Mouse (Mus musculus): ENCODE results near the gene Nek7. TPM values are rescaled to one million over a fixed set of nuclear protein-coding genes. Genes with fewer than 3 reads are reported as not detected.

The Nek7 gene
- polyA plus RNA-seq, 1 experiment from 2014 or later, result 40.3 TPM

DNA sequence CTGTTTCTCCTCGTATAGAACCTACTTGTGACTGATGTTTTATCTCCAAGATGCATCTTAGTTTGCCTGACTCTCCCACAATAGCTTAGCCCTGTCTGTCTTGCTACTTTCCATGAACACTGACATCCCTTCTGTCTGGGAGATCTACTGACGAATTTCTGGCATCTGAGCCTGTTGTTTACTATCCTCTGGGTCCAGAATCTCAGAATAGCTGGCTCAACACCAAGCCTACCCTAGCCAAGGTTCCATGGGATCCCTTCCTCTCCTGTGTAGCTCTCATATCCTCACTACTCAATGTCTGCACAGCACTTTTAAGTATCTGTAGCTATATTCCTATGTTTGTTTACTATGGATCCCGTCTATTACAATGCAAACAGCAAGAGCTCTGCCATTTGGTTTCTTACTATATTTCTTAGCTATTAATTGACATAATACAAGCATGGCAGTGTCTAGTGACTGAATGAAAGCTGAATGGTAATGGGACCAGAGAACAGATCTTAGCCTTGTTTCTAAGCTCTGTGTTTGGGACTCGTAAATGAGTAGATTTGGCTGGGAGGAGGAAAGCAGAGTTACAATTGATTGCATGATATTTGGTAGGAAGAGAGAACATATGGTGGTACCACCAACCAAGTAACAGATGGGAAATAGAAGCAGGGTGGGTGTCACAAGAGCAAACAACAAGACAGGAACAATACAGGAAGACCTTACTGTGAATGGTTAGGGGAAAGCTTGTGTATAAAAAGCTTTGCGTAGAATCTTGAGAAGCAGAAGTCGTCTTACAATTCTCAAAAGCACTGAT, 51.3 kb downstream of the Nek7 start:
- H3K4me3 ChIP-seq (replicated peaks), result no peak overlapping the region
- no peaks in the 10 kb centered on the region for H3K4me1 ChIP-seq
- no peak overlapping the region for H3K4me2 ChIP-seq (replicated peaks)
- no peaks in the 10 kb centered on the region for H3K27me3 ChIP-seq
- H3K27ac ChIP-seq (replicated peaks), result no peak overlapping the region
- no peaks in the 10 kb centered on the region for H3K9me3 ChIP-seq (replicated peaks)
- no peaks in the 10 kb centered on the region for H3K36me3 ChIP-seq
- ATAC-seq (ENCODE audit: insufficient number of reproducible peaks, low FRiP score, low TSS enrichment, low read depth), result no peak
- 82% methylated on average over 6 of the region's 6 CpGs for WGBS
- H3K9ac ChIP-seq, result no peak overlapping the region

DNA sequence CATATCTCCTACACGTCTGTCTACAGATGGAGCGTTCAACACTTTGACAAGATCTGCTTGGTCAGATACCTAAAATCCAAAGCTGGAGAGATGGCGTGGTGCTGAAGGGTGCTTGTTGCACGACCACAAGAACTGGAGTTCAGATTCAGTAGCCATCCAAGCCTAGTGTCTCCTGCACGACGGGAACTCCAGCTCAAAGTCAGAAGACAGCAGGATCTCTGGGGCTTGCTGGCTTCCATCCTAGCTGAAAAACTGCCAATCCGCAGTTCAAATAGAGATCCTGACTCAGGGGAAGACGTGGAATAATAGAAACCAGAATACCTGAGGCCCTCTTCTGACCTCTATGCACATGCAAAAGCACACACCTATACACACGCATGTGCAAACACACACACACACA, 52.0 kb downstream of the Nek7 start:
- Histone ChIP-seq H3K4me3 (replicated peaks) (no peak overlapping the region), H3K9me3 (replicated peaks) (no peaks in the 10 kb centered on the region), H3K4me2 (replicated peaks) (no peak overlapping the region), H3K4me1 (no peaks in the 10 kb centered on the region), H3K36me3 (no peaks in the 10 kb centered on the region), H3K27me3 (no peaks in the 10 kb centered on the region), H3K9ac (no peak overlapping the region), H3K27ac (replicated peaks) (no peak overlapping the region)
- WGBS, result 80% methylated on average over 9 of the region's 9 CpGs
- ATAC-seq (ENCODE audit: insufficient number of reproducible peaks, low FRiP score, low TSS enrichment, low read depth), result no peak

DNA sequence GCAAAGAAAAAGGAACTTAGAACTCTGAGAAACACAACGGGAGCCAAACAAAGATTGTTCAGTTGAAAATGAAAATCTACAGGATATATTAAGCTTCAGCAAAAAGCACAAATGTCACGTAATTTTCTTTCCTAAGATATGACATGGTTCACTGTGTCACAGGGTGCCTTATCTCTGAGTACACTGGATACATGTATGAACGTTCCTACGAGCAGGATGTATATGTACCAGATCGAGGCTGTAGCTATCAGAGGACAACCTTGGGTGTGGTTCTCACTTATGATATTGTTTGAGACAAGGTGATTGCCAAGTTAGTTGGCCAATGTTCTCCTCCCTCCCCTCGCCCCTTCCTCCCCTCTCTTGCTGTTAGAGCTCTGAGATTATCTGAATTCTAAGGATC, 55.3 kb downstream of the Nek7 start:
- ATAC-seq (ENCODE audit: insufficient number of reproducible peaks, low FRiP score, low TSS enrichment, low read depth), result no peak
- Histone ChIP-seq H3K27me3 (no peaks in the 10 kb centered on the region), H3K9ac (no peak overlapping the region), H3K4me2 (replicated peaks) (no peak overlapping the region), H3K4me1 (peaks cover 3% of the 10 kb centered on the region; the same call in 1 of the 2 replicates), H3K9me3 (replicated peaks) (no peaks in the 10 kb centered on the region), H3K36me3 (no peaks in the 10 kb centered on the region), H3K27ac (replicated peaks) (no peak overlapping the region), H3K4me3 (replicated peaks) (no peak overlapping the region)
- WGBS, result 85% methylated on average over 6 of the region's 6 CpGs

DNA sequence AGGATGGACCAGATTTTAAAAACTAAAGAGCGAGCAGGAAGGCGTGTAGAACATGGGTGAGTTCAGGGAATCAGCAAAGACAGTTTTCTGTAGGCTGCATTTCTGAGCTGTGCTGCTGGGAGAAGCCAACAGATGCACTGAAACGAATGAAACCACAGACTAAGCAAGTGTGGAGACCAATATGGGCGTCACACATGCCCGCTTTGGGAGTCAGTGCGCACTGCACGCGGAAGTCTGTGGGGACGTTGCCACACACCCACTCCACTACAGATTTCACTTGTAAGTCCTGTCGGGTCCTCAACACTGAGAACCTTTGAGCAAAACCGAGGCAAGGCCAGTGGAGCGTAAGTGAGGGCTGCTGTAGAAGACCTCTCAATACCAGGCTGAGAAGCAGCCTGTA, 59.2 kb downstream of the Nek7 start:
- H3K9me3 ChIP-seq (replicated peaks), result no peaks in the 10 kb centered on the region
- 92% methylated on average over 12 of the region's 12 CpGs for WGBS
- no peak overlapping the region for H3K9ac ChIP-seq
- ATAC-seq (ENCODE audit: insufficient number of reproducible peaks, low FRiP score, low TSS enrichment, low read depth), result no peak
- H3K36me3 ChIP-seq, result no peaks in the 10 kb centered on the region
- H3K4me1 ChIP-seq, result peaks cover 6% of the 10 kb centered on the region; the same call in 1 of the 2 replicates
- H3K4me2 ChIP-seq (replicated peaks), result no peak overlapping the region
- H3K4me3 ChIP-seq (replicated peaks), result no peak overlapping the region
- H3K27me3 ChIP-seq, result no peaks in the 10 kb centered on the region
- no peak overlapping the region for H3K27ac ChIP-seq (replicated peaks)

DNA sequence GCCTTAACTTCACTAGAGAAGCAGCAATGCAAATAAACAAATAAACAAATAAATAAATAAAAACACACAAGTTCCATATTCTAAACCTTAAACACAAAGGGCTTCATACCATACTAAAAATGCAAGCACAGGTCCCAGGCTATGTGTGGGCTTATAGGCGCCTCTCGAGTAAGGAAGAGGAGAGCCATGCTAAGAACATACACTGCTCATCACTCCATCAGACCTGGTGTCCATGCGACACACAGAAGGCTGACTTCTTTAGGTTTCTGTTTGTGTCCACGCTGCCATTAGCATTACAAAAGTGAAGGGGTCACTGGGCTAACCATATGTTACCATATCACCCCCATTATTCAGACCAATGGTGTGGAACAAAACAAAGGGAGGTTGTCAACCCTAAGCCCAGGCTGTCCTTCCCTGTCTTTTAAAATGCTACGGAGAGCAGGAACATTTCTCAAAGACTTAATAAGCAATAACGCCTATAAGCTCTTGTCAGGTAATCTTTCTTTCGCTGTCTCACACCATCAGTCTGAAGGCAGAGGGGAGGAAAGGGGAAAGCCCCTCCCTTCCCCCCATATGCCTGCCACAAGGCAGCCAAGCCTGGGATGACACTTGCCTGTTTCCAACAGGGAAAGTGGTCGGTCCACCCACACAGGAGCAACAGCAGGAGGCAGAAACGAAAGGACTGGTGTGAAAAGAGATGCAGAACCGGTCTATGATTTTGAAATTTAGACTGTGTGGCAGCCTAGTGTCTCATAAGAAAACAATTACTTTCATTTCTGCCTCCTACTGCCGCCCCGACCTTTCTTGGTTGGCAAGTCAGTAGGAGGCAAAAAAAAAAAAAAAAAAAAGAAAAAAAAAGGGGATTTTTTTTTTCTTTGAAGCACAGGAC, 60.5 kb downstream of the Nek7 start:
- no peaks in the 10 kb centered on the region for H3K9me3 ChIP-seq (replicated peaks)
- H3K9ac ChIP-seq, result no peak overlapping the region
- peaks cover 6% of the 10 kb centered on the region; the same call in 1 of the 2 replicates for H3K4me1 ChIP-seq
- H3K27ac ChIP-seq (replicated peaks), result no peak overlapping the region
- H3K27me3 ChIP-seq, result no peaks in the 10 kb centered on the region
- no peaks in the 10 kb centered on the region for H3K36me3 ChIP-seq
- no peak for ATAC-seq (ENCODE audit: insufficient number of reproducible peaks, low FRiP score, low TSS enrichment, low read depth)
- WGBS, result 56% methylated on average over 12 of the region's 12 CpGs
- H3K4me3 ChIP-seq (replicated peaks), result no peak overlapping the region
- no peak overlapping the region for H3K4me2 ChIP-seq (replicated peaks)

DNA sequence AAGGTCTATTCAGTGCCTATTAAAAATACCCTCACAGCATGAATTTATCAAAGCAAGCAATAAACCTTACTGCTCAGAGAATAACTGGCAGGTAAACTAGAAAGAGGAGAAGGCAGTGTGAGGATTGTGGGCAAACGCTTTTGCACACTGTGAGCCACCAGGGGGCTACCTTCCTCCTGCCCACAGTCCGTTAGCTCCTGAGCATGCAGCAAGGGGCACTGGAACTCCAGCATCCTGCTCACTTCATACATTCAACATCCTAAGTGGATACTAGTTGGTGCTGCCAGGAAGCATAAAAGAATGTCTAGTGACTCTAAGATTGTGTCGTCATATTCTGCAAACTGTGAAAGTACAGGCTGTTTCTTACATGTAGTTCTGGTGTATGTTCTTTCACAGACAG, 61.6 kb downstream of the Nek7 start:
- Histone ChIP-seq H3K4me3 (replicated peaks) (no peak overlapping the region), H3K36me3 (no peaks in the 10 kb centered on the region), H3K9ac (no peak overlapping the region), H3K27me3 (no peaks in the 10 kb centered on the region), H3K4me2 (replicated peaks) (no peak overlapping the region), H3K27ac (replicated peaks) (no peak overlapping the region), H3K9me3 (replicated peaks) (no peaks in the 10 kb centered on the region), H3K4me1 (peaks cover 6% of the 10 kb centered on the region; the same call in 1 of the 2 replicates)
- 76% methylated on average over 3 of the region's 3 CpGs for WGBS
- ATAC-seq (ENCODE audit: insufficient number of reproducible peaks, low FRiP score, low TSS enrichment, low read depth), result no peak

DNA sequence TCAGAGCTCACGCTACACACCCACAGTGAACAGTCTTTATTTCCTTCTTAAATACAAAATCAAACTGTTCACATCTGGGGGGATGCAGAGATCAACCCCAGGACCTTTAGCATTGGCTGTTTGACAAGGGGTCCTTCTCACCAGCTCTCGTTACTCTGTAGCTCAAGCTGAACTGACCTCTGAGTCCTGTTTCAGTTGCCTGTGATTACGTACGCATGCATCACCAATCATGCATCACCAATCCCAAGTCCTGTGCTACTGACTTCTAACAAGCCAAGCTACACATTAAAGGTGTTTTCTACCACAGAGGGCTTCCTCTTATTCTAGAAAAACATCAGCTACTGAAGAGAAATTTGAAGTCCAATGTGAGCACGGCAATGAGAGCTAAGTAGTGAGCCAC, 65.0 kb downstream of the Nek7 start:
- no peak for ATAC-seq (ENCODE audit: insufficient number of reproducible peaks, low FRiP score, low TSS enrichment, low read depth)
- Histone ChIP-seq H3K4me3 (replicated peaks) (no peak overlapping the region), H3K27ac (replicated peaks) (no peak overlapping the region), H3K4me2 (replicated peaks) (no peak overlapping the region), H3K9me3 (replicated peaks) (no peaks in the 10 kb centered on the region), H3K36me3 (no peaks in the 10 kb centered on the region), H3K9ac (no peak overlapping the region), H3K4me1 (peaks cover 6% of the 10 kb centered on the region; the same call in 1 of the 2 replicates), H3K27me3 (no peaks in the 10 kb centered on the region)
- 87% methylated on average over 5 of the region's 5 CpGs for WGBS

DNA sequence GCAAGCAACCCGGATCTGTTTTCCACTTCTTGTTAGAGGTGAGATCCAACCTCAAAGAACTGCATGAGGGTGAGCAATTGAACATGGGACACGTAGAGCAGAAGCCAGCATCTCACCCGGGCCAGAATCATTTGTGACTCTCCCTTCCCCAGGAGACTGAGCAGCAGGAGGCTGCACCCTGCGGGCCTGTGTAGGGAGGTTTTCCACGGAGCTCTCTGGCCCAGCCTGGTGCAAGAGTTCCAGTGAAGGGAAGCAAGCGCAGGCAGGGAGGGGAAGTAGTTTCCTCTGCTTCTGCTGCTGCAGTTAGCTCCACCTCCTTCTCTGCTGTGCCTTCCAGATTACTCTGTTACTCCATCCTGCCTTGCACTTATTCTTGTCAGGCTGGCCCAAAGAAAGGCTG, 69.8 kb downstream of the Nek7 start:
- no peak overlapping the region for H3K4me3 ChIP-seq (replicated peaks)
- no peak overlapping the region for H3K27ac ChIP-seq (replicated peaks)
- no peak overlapping the region for H3K4me2 ChIP-seq (replicated peaks)
- ATAC-seq (ENCODE audit: insufficient number of reproducible peaks, low FRiP score, low TSS enrichment, low read depth), result no peak
- H3K4me1 ChIP-seq, result no peaks in the 10 kb centered on the region
- WGBS, result 52% methylated on average over 6 of the region's 6 CpGs
- H3K36me3 ChIP-seq, result no peaks in the 10 kb centered on the region
- no peaks in the 10 kb centered on the region for H3K27me3 ChIP-seq
- H3K9me3 ChIP-seq (replicated peaks), result no peaks in the 10 kb centered on the region
- H3K9ac ChIP-seq, result no peak overlapping the region

DNA sequence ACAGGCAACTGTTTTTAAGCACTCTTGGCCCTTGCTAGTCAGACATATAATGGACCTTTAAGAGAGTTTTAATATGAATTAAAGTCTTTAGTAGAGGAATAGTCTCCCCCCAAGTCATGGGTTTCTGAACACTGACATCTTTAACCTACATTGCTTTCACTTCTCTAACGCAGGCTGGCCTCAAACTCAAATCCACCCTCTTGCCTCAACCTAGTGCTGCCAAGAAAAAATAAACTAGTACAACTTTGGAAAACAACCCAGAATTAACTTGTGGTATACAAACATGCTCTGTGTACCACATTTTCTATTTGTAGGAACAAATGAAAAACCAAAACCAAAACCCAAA, 77.8 kb downstream of the Nek7 start:
- peak overlapping the region; percentile 51 for H3K27ac ChIP-seq (replicated peaks)
- WGBS, result 63% methylated on average over 1 of the region's 1 CpGs
- H3K27me3 ChIP-seq, result no peaks in the 10 kb centered on the region
- H3K4me2 ChIP-seq (replicated peaks), result no peak overlapping the region
- H3K9ac ChIP-seq, result no peak overlapping the region
- no peaks in the 10 kb centered on the region for H3K36me3 ChIP-seq
- H3K4me3 ChIP-seq (replicated peaks), result no peak overlapping the region
- no peak for ATAC-seq (ENCODE audit: insufficient number of reproducible peaks, low FRiP score, low TSS enrichment, low read depth)
- H3K4me1 ChIP-seq, result peaks cover 11% of the 10 kb centered on the region; the same call in 1 of the 2 replicates
- H3K9me3 ChIP-seq (replicated peaks), result no peaks in the 10 kb centered on the region

DNA sequence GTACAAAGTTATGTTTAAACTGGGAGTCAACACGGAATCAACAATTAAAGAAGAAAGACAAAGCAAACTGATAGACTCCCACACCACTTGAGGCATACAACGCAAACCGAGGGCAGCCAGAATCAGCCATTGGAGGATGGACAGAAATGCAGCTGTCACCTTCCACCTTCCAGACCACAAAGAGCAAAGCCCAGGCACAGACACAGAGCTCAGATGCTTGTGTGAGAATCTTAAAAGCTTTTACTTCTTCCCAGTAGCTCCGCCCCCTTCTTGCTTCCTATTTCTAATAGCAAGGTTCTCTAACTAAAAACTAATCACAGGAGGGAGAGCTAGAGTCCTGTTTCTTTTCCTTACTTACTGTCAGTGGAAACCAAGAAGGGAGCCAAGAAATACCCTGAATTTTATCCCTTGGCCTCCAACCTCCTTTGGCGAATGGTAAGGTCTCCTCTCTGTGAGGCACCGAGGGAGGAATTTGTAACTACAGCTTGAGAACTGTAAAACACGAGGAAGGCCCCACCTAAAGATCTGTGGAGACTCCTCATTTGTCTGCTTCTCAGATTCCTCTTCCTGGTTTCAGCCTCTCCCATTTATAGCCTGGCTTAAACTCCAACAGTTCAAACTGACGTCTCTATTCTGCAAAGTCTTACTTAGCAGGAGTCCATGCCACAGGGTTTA, 78.3 kb downstream of the Nek7 start:
- no peak for ATAC-seq (ENCODE audit: insufficient number of reproducible peaks, low FRiP score, low TSS enrichment, low read depth)
- 60% methylated on average over 8 of the region's 8 CpGs for WGBS
- no peak overlapping the region for H3K9ac ChIP-seq
- H3K9me3 ChIP-seq (replicated peaks), result no peaks in the 10 kb centered on the region
- no peaks in the 10 kb centered on the region for H3K36me3 ChIP-seq
- no peak overlapping the region for H3K4me3 ChIP-seq (replicated peaks)
- peaks cover 11% of the 10 kb centered on the region; the same call in 1 of the 2 replicates for H3K4me1 ChIP-seq
- no peaks in the 10 kb centered on the region for H3K27me3 ChIP-seq
- 0 out of 2 replicates have a peak overlapping the region, but pooled peaks have one; percentile 8 for H3K4me2 ChIP-seq (replicated peaks)
- H3K27ac ChIP-seq (replicated peaks), result peak overlapping the region; percentile 51

DNA sequence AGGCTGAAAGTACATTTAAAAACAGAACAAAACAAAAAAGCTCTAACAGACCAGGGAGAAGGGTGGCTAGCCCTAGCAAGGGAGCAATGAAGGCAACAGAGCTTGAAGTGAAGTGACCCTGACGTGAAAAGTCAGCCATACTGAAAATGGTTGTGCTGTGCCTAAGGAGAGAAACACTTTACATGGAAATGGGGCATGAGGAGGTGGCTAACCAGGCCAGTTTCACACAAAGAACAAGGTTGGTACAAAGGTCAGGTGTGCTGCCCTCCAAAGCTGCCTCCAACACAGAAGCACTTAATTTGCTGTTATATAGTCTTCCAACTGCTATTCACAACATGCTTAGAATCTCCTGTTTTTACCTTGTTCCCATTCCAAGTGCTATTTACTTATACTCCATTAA, 80.2 kb downstream of the Nek7 start:
- H3K4me1 ChIP-seq, result peaks cover 11% of the 10 kb centered on the region; the same call in 1 of the 2 replicates
- no peak for ATAC-seq (ENCODE audit: insufficient number of reproducible peaks, low FRiP score, low TSS enrichment, low read depth)
- WGBS, result 87% methylated on average over 1 of the region's 1 CpGs

More for the DNA sequence above, 80.2 kb downstream of the Nek7 start:
- Histone ChIP-seq H3K4me3 (replicated peaks) (no peak overlapping the region), H3K27ac (replicated peaks) (no peak overlapping the region), H3K4me2 (replicated peaks) (no peak overlapping the region), H3K36me3 (no peaks in the 10 kb centered on the region), H3K27me3 (no peaks in the 10 kb centered on the region), H3K9ac (no peak overlapping the region), H3K9me3 (replicated peaks) (no peaks in the 10 kb centered on the region)

Data from embryonic facial prominence, embryonic 15.5 days (tissue).